20 mouse cellular contexts compared by ENCODE assay signal in genomic region chr5:34881023-34881422, GRCm38 (mm10). TPM values are rescaled to one million over a fixed set of nuclear protein-coding genes. Genes with fewer than 3 reads are reported as not detected.
A peak's percentile ranks its signal among the peaks of the same experiment; 100 is the strongest.
DNase-seq lines count a peak whose midpoint lies in the region; ATAC-seq and TF ChIP-seq lines count a peak whose summit lies in the region.
"Had no signal": no experiment of that assay in that cellular context is flagged by ENCODE, and none has a peak within 500 bp of the region (broad histone marks: within the 10 kb centered on the region; RNA-seq: fewer than 3 reads in every experiment).

No protein-coding gene starts in this region.

- H3K9ac ChIP-seq in liver, embryonic 14.5 days (replicated peaks): peak overlapping the region; percentile 59
- H3K9ac ChIP-seq in forebrain, embryonic 15.5 days (replicated peaks): no peak overlapping the region
- no peak overlapping the region for H3K9ac ChIP-seq in heart, embryonic 11.5 days (ENCODE audit: low read depth, low read length)
- H3K9ac ChIP-seq: hindbrain, embryonic 14.5 days; neural tube, embryonic 15.5 days had no signal

- intact Hi-C loops in left cerebral cortex, adult 2 months (cut with DNase I): no loop called here

- H3K27ac ChIP-seq in liver, embryonic 14.5 days: peak overlapping the region; percentile 94
- H3K27ac ChIP-seq in forebrain, embryonic 15.5 days (replicated peaks): no peak overlapping the region
- no peak overlapping the region for H3K27ac ChIP-seq in left cerebral cortex, adult 2 months
- no peak overlapping the region for H3K27ac ChIP-seq in heart, embryonic 11.5 days (ENCODE audit: low read depth, low read length)
- H3K27ac ChIP-seq: gastrocnemius, adult 2 months; heart, adult 2 months; hindbrain, embryonic 14.5 days; neural tube, embryonic 15.5 days had no signal

- peak; percentile 6 to 19 for DNase-seq in spleen, postnatal 36 days (ENCODE audit: low spot score in 2 of 2)
- no peak for DNase-seq in spleen, adult 12 weeks (ENCODE audit: low spot score)
- DNase-seq in liver, embryonic 14.5 days (ENCODE audit: low read depth in 3 of 3, low spot score in 3 of 3): peak; percentile 70 to 77 (median 74)
- DNase-seq in left cerebral cortex, adult 2 months (ENCODE audit: extremely low spot score in 1 of 2, low spot score in 2 of 2): no peak
- DNase-seq: adrenal gland, postnatal 36 days; cerebellum, postnatal 14 days; gastrocnemius, adult 2 months; heart, adult 2 months; kidney, adult 18-20 months; kidney, postnatal 4 days; midbrain, embryonic 14.5 days; retina, postnatal 1 day; right cerebral cortex, postnatal 4 days had no signal

- H3K36me3 ChIP-seq in erythroblast, embryonic 14.5 days (ENCODE audit: control insufficient read depth): peaks cover 87% of the 10 kb centered on the region
- H3K36me3 ChIP-seq in liver, embryonic 14.5 days (replicated peaks; ENCODE audit: control insufficient read depth, insufficient read depth, low read depth): peaks cover 47% of the 10 kb centered on the region
- peaks cover 71% of the 10 kb centered on the region for H3K36me3 ChIP-seq in forebrain, embryonic 15.5 days
- peaks cover 19% of the 10 kb centered on the region for H3K36me3 ChIP-seq in heart, embryonic 11.5 days (ENCODE audit: control insufficient read depth, insufficient read depth, low read length)

- no peaks in the 10 kb centered on the region for H3K27me3 ChIP-seq in erythroblast, embryonic 14.5 days (ENCODE audit: control insufficient read depth)
- H3K27me3 ChIP-seq in liver, embryonic 14.5 days (ENCODE audit: control insufficient read depth, insufficient read depth, low read length): no peaks in the 10 kb centered on the region
- no peaks in the 10 kb centered on the region for H3K27me3 ChIP-seq in forebrain, embryonic 15.5 days
- H3K27me3 ChIP-seq in heart, embryonic 11.5 days (ENCODE audit: control insufficient read depth, insufficient read depth, low read length): no peaks in the 10 kb centered on the region
- H3K27me3 ChIP-seq: neural tube, embryonic 15.5 days had no signal

- WGBS in liver, embryonic 14.5 days (ENCODE audit: insufficient replicate concordance): 16% methylated on average over 3 of the region's 3 CpGs
- 89% methylated on average over 3 of the region's 3 CpGs for WGBS in forebrain, embryonic 15.5 days
- 76% methylated on average over 3 of the region's 3 CpGs for WGBS in heart, embryonic 11.5 days (ENCODE audit: insufficient replicate concordance)

- TF ChIP-seq CTCF in liver, embryonic 14.5 days (IDR thresholded peaks at IDR 0.05; ENCODE audit: low read depth): no peak
- no peak for TF ChIP-seq CTCF in left cerebral cortex, adult 2 months (IDR thresholded peaks at IDR 0.05)

- H3K9me3 ChIP-seq in erythroblast, embryonic 14.5 days (ENCODE audit: control insufficient read depth, low read length): no peaks in the 10 kb centered on the region
- no peaks in the 10 kb centered on the region for H3K9me3 ChIP-seq in liver, embryonic 14.5 days (ENCODE audit: control insufficient read depth, low read length)
- H3K9me3 ChIP-seq in forebrain, embryonic 15.5 days: no peaks in the 10 kb centered on the region
- no peaks in the 10 kb centered on the region for H3K9me3 ChIP-seq in heart, embryonic 11.5 days (replicated peaks; ENCODE audit: control insufficient read depth, low read length)
- H3K9me3 ChIP-seq: neural tube, embryonic 15.5 days had no signal

- H3K4me1 ChIP-seq in erythroblast, embryonic 14.5 days (ENCODE audit: control insufficient read depth): peaks cover 59% of the 10 kb centered on the region
- H3K4me1 ChIP-seq in liver, embryonic 14.5 days (replicated peaks; ENCODE audit: control insufficient read depth in 2 of 2, insufficient read depth in 2 of 2, low read length in 1 of 2): peaks cover 25 to 29% of the 10 kb centered on the region in 2 experiments
- H3K4me1 ChIP-seq in forebrain, embryonic 15.5 days: no peaks in the 10 kb centered on the region
- no peaks in the 10 kb centered on the region for H3K4me1 ChIP-seq in heart, embryonic 11.5 days (ENCODE audit: control insufficient read depth, insufficient read depth, low read length)
- H3K4me1 ChIP-seq: neural tube, embryonic 15.5 days had no signal

- peak overlapping the region; percentile 53 for H3K4me2 ChIP-seq in liver, embryonic 14.5 days (ENCODE audit: low read depth)
- H3K4me2 ChIP-seq in forebrain, embryonic 15.5 days (replicated peaks): no peak overlapping the region
- no peak overlapping the region for H3K4me2 ChIP-seq in heart, embryonic 11.5 days
- H3K4me2 ChIP-seq: hindbrain, embryonic 14.5 days; neural tube, embryonic 15.5 days had no signal

- ATAC-seq in liver, embryonic 14.5 days (ENCODE audit: insufficient read depth): peak; percentile 99
- ATAC-seq in forebrain, embryonic 15.5 days (replicated peaks): no peak
- no peak for ATAC-seq in heart, embryonic 11.5 days (replicated peaks; ENCODE audit: insufficient number of reproducible peaks, low FRiP score, low TSS enrichment)
- ATAC-seq: forebrain, embryonic 16.5 days had no signal

- peak; percentile 96 for TF ChIP-seq EP300 in liver, embryonic 14.5 days (IDR thresholded peaks at IDR 0.05; ENCODE audit: low read depth)

- H3K4me3 ChIP-seq in erythroblast, embryonic 14.5 days (replicated peaks): peak overlapping the region; percentile 7
- no peak overlapping the region for H3K4me3 ChIP-seq in liver, embryonic 14.5 days (ENCODE audit: insufficient read depth in 1 of 2, low read depth in 2 of 2, low read length in 2 of 2)
- H3K4me3 ChIP-seq in forebrain, embryonic 15.5 days: no peak overlapping the region
- H3K4me3 ChIP-seq in left cerebral cortex, adult 2 months: no peak overlapping the region
- H3K4me3 ChIP-seq in heart, embryonic 11.5 days (ENCODE audit: low read depth, low read length): no peak overlapping the region
- H3K4me3 ChIP-seq: gastrocnemius, adult 2 months; heart, adult 2 months; myocyte; neural tube, embryonic 15.5 days had no signal

RNA-seq across cellular contexts. Expression of gene Msantd1, which starts 26.8 kb away (rescaled TPM):
- 0.29 and 0.81 TPM in 2 replicates for polyA plus RNA-seq in erythroblast, embryonic 14.5 days (2012)
- polyA plus RNA-seq in liver, embryonic 14.5 days (2012; rRNA removed): 0.90 and 1.2 TPM in 2 replicates
- 0.17 and 0.27 TPM in 2 replicates for polyA plus RNA-seq in liver, embryonic 14.5 days (2014; fragmentation: Nextera tagmentation; extraction: Ambion mirVana)
- 5.6 and 5.8 TPM in 2 replicates for polyA plus RNA-seq in forebrain, embryonic 15.5 days (2015; fragmentation: Nextera tagmentation; extraction: Ambion mirVana)
- 1 to 10 TPM; 4.2 to 6.7 TPM for total RNA-seq in left cerebral cortex, adult 2 months (2021)
- polyA plus RNA-seq in heart, embryonic 11.5 days (2014; fragmentation: Nextera tagmentation; extraction: Ambion mirVana): 0.42 and 0.97 TPM in 2 replicates
- polyA plus RNA-seq: myocyte had no signal

Comparison
In these comparisons a context has a peak if more than half of its experiments do, and no peak if none do; other contexts are left out.
1. DNase-seq: peak in spleen, postnatal 36 days (2 of 2) and liver, embryonic 14.5 days (3 of 3); none in spleen, adult 12 weeks (single experiment) and left cerebral cortex, adult 2 months (0 of 2).